Mouse (Mus musculus) frontal cortex, adult (tissue): ENCODE data around the gene Bco1.
A peak's percentile ranks its signal among the peaks of the same experiment; 100 is the strongest.

Source experiments
- ATAC-seq: cut with Nextera tagmentation; 2 replicates; pipeline ENCODE4 v1.9.2; 2017; ENCODE audit warnings: mild to moderate bottlenecking, moderate library complexity, mixed read lengths; ENCODE audit not compliant: low TSS enrichment

Gene Bco1

DNA sequence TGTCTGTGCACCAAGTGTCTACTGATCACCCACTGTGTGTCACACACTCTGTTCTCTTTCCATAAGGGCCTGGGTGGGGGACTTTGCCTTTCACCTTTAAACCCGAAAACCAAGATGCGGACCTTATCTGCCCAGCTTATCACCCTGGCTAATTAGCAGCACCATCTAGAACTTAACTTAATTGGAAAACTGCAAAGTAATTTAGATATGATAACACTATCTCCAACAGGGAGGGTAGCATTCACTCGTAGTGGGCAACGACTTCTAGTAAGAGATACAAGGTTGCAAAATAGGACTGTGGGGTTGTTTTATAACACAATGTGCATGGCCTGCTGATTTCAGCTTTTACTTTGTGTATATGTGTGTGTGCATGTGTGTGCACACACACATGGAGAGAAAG is 5.9 kb upstream of the Bco1 start:
- ATAC-seq = no peak

GRCm38 (mm10) chr8:117094053-117094452 is 1.6 kb upstream of the Bco1 start:
- peak; percentile 83 for ATAC-seq

GRCm38 (mm10) chr8:117097051-117097563 is 1.5 kb downstream of the Bco1 start:
- no peak for ATAC-seq

- ATAC-seq = peak; percentile 49
Measured at GRCm38 (mm10) chr8:117097564-117098191, 2.0 kb downstream of the Bco1 start.

DNA sequence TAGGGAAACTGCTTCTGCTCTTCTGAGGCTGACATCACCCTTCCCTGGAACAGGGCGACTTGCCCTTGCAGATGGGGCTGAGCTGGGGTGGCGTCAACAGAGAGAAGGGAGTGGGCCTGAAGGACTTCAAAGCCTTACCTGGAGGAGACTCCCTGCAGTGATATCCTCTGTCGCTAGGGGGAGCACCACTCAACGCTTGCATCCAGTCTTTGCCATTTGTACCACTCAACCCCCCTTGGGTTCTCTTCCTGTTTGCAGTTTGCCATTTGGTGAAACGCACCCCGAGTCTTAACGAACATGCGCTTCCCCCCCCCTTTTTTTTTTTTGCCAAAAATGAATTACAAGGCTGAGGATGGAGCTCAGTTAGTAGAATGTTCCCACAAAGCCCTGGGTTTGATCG is 11.9 kb downstream of the Bco1 start:
- peak; percentile 88 for ATAC-seq

DNA sequence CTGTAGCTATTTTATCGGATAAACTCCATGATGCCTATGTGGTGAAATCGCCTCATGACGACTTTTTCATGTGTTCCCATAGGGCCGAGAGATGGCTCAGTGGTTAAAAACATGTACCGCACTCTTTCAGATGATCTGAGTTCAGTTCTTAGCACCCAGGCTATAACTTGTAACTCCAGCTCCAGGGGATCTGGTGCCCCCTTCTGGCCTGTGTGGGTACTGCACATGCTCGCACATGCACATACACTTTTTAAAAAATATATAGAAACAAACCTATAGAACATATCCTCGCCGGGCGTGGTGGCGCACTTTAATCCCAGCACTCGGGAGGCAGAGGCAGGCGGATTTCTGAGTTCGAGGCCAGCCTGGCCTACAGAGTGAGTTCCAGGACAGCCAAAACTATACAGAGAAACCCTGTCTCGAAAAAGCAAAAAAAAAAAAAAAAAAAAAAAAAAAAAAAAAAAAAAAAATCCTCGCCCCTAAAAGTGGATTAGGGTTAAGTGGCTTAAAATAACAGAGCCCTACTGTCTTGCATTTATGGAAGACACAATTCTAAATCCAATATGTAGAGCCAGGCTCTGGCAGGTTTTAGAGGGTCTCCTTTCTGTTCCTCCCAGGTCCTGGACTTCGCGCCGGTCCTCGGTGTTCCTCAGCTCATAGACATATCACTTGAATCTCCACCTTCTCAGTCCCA is 13.5 kb downstream of the Bco1 start:
- no peak for ATAC-seq

DNA sequence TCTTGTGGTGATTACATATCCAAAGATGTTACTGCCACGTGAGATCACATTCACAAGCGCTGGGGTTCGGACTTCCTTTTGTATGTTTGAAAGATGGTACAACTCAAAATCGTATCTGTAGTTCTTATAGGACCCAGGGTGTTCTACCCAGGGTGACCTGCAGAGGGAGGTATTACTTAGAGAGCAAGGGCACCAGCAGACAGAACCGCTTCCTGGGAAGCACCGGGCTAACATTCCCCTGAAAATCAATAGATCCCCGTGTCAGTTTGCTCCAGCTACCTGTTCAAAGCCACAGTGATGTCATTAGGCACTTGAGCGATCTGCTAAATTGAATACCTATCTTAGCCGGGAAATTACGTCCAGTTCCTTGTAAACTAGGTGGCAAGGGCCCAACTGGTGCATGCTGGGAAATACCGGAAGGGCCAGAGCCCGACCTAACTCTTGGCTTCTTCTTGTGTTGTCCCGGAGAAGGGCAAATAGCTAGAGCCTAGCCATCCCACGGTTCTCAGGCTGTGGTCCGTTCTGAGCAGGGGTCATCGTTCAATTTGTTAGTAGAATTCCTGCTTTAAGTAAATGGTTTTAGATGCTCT is 14.2 kb downstream of the Bco1 start:
- no peak for ATAC-seq

DNA sequence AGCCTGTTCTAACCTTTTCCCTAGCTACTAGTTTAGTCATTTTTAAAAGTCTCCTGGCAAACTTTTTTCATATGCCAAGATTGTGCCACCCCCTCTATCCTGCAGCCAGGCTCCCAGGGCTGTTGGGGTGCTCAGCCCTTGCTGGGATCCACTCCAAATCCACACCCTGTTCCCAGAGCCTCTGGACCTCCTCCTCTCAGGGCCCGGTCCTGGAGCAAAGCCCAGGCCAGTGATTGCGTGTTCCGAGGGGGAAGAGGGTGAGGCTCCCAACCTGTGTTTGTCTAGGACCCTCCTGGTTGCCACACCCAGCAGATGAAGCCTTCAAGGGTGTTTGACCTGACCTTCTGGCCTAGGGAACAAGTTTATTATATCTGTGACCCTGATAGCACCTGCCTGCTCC is 16.0 kb downstream of the Bco1 start:
- ATAC-seq = no peak

- no peak for ATAC-seq
Measured at GRCm38 (mm10) chr8:117112261-117112660, 16.6 kb downstream of the Bco1 start.

DNA sequence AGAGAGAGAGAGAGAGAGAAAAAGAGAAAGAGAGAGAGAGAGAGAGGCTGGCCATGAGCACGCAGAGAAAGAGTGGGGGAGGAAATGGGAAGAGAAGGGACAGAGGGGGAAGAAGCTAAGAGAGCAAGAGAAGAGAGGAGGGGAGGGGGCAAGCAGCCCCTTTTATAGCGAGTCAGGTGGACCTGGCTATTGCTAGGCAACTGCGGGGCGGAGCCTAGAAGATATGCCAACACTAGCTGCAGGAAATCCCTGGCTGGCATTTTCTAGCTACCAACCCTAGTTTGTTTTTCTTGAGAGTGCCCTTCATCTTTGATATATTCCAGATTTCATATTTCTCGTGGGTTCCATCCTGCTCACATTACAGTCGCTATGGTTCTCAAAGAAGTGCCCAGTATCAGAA is 19.4 kb downstream of the Bco1 start:
- no peak for ATAC-seq

- ATAC-seq = no peak
Measured at GRCm38 (mm10) chr8:117115676-117116446, 20.2 kb downstream of the Bco1 start.

DNA sequence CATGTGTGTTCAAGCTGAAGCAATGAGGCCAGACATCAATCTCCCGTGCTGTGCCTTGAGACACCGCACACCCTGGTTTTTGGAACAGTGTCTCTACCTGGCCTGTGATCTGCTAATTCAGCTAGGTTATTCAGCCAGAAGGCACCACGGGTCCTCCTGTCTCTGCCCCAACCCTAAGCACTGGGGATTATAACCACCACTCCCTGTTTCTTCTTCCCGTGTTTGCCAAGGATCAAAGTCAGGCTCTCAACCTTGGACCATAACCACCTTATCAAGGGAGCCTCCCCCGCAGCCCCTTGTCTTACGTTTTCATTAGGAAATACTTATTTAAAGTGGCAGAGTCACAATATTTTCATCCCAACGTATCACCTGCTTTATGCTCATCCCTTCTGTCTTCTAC is 20.9 kb downstream of the Bco1 start:
- no peak for ATAC-seq

DNA sequence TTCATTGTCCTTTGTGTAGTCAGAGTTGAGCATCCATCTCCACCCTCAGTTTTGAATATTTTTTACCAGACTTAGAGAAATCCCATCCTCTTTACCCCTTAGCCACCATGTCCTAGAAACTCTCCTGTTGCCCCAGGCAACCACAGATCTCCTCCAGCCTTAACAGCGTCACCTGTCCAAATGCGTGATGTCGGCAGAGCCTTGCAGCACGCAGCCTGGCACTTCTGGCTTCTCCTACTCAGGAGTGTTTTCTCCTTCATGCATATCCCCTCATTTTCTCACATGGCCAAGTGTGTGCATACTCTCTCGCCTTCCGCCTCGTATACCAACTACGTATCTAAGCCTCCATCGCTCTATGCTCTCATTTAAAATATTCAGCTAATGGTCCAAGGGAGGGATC is 22.8 kb downstream of the Bco1 start:
- ATAC-seq = peak; percentile 85

- ATAC-seq = no peak
Measured at GRCm38 (mm10) chr8:117121277-117121676, 25.6 kb downstream of the Bco1 start.

DNA sequence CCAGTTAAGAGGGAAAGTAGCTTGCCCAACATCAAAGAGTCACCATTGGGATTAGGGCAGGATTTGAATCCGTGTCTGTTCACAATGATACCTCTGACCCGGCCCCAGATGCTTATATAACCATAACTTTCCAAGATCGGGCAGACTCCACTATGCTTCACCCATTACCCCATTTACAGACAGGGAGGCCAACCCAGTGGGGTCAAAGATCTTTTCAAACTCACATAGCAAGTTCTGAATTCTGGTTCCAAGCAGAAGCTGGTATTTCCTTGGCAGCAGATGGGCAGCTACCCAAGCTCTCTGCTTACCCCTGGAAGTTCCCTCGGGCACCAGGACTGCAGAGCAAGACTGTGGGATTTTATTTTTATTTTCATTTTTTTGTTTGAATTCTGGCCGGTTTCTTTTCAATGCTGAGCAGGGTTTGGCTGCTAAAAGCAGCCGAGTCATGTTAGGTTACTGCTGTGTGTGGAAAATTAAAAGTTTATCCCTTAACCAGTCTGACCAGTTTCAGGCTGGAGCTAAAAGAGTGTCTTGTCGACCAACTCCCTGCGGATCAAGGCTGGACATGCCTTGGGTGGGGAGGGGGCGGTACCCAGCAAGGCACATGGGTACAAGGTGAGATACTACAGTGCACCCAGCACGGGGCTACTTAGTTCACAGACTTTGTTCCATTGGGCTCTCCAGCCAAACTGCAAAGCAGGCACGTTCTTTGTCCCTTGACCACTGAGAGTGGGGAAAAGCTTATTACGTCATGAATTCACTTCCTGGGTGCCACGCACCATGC is 28.4 kb downstream of the Bco1 start:
- no peak for ATAC-seq

GRCm38 (mm10) chr8:117125854-117126253 is 30.2 kb downstream of the Bco1 start:
- ATAC-seq = no peak

- ATAC-seq = no peak
Measured at GRCm38 (mm10) chr8:117126411-117126810, 30.8 kb downstream of the Bco1 start.

GRCm38 (mm10) chr8:117127063-117127462 is 31.4 kb downstream of the Bco1 start:
- no peak for ATAC-seq

DNA sequence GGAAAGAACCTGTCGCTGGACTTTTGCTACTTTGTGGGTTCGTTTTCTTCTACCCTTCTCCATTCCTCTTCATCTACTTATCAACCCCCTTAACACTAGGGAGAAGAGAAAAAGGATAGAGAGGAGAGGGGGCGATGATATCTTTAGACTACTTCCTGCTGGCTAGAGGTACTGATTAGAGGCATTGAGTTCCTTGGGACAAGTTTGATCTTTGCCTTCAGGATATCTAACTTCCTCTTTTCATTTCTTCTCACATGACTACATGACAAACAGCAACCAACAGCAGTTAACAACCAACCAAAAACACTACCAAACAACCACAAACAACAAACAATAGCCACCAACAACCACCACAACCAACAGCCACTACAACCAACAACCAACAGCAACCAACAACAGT is 38.0 kb downstream of the Bco1 start:
- no peak for ATAC-seq

- no peak for ATAC-seq
Measured at GRCm38 (mm10) chr8:117136351-117136750, 40.7 kb downstream of the Bco1 start.

DNA sequence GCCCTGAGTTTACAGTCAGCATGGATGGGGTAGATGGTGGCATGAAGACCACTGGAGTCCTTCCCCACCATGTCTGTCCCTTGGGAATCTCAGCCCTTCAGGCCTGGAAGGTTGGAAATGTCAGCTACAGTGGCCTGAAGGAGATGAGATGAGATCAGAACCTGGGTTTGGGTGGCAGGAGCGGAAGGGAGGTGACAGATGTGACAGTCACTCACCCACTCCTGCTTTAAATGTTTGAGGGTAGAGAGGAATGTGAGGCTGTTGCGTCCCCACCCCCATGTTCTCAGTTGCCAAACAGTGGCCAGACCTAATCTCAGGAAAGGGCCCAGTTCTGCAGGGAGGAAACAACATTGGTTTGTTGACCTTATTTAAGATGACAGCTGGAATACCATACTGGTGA is 41.1 kb downstream of the Bco1 start:
- ATAC-seq = no peak

DNA sequence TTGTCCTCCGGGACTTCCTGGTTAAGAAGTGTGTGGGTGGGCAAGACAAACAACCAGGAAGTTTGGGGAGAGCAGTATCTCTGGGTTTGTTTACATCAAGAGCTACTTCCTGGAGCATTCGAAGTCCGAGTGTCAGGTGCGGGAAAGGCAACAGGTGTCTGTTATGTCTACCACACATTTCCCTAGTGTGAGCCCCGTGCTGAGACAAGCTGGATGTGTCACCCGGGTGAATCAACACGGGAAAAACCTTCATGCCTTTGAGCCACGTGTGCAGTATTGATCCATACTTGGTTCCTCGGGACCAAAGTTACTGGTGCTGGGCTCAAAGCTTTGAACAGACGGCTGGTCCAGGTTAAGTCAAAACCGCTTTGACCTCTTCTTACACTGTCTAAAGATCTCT is 41.7 kb downstream of the Bco1 start:
- ATAC-seq = no peak
